Mouse (Mus musculus) thymus, postnatal 4 days (tissue): ENCODE measurements around the gene Hebp2.
"Not testable (repeated sequence)": the region's sequence is repeated elsewhere in the genome, so short reads cannot be mapped to it uniquely, and the experiment has no call there.

Experiments
- DNase-seq: peaks from one replicate; pipeline ENCODE4 v3.0.0; 2021

Gene Hebp2

DNA sequence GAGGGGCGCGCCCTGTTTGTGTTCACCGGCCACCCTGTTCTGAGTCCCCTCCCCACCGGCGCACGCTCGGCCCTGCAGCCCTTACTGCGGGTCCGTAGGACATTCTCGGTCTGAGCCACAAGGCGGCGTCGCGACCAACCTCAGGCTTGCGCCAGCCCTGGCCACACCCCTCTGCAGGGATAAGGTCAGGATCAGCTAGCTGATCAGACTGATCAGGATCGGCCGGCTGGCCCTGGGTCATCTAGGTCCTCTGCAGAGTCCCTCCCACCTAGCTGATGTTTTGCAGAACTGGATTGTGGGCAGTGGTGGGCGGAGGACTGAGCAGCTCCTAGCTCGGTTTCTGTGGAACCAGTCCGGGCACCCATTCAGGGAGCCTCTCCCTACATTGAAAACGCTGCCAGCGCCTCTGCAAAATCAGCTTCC, at the start of gene Hebp2:
Hebp2 (minus strand) TSS at position 264 of the 423 bp plus-strand sequence.
- peak; percentile 77 for DNase-seq

DNA sequence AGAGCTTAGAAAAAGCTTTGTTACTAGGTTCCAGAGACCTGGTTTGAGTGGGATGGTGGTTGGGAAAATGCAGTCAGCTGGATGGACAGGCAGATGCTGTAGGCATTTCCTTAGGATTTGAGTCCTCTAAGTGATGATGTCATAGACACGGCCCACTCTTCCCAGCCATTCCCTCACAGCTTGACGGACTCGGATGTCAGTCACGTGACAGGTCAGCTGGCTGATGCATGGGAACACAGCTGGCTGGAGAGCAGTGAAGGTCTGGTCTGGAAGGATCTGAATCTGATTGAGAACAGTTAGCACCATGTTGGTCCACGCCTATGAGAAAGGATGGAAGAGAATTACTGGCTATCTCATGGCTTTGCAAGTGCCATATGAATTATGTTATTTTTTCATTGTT, 43.6 kb upstream of the Hebp2 start:
- DNase-seq = no peak

GRCm38 (mm10) chr10:18584188-18584587, 38.3 kb upstream of the Hebp2 start:
- DNase-seq = no peak

- DNase-seq = peak; percentile 63
These were observed 26.7 kb upstream of the Hebp2 start for GRCm38 (mm10) chr10:18572581-18572980.

GRCm38 (mm10) chr10:18562940-18563339, 17.1 kb upstream of the Hebp2 start:
- peak; percentile 83 for DNase-seq

GRCm38 (mm10) chr10:18561445-18561844, 15.6 kb upstream of the Hebp2 start:
- no peak for DNase-seq

DNA sequence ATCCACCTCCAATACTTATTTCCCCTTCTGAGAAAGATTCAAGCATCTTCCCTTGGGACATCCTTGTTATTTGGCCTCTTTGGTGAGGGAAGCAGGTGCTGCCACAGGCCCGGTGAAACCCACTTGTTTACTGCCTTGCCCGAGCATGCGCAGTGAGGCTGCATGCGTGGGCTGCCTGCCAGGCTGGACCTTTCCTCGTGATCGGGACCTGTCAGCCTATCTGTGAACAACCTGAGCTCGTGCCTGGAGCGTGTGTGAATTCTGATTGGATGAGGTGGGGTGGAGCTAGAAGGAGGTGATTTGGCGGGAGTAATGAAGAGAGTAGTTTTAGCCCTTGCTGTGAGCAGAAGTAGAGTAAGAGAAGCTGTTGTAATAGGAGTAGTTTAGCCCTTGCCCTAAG, 13.2 kb upstream of the Hebp2 start:
- not testable (repeated sequence) for DNase-seq

GRCm38 (mm10) chr10:18549321-18550216, 3.7 kb upstream of the Hebp2 start:
- DNase-seq = no peak

- no peak for DNase-seq
These were observed 1.5 kb upstream of the Hebp2 start for GRCm38 (mm10) chr10:18547381-18547780.

DNA sequence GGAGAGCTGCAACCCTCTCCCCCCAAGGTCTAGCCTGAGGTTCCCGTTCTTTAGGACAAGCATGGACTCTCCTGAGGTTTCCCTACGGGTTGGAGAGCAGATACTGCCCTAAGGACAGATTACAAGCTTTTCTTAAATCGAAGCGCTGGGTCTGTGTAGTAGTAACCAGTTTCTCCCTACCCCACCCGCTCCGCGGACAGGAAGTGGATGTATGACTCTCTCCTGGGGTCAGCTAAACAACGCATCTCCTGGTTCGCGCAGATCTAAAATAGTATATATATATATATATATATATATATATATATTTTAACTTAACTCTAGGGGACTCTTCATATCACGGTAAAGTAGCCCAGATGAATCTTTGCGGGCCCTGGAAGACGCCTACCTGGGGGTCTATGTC, 567 bp downstream of the Hebp2 start:
- DNase-seq = no peak

- no peak for DNase-seq
These were observed 9.0 kb downstream of the Hebp2 start for GRCm38 (mm10) chr10:18536889-18537288.

DNA sequence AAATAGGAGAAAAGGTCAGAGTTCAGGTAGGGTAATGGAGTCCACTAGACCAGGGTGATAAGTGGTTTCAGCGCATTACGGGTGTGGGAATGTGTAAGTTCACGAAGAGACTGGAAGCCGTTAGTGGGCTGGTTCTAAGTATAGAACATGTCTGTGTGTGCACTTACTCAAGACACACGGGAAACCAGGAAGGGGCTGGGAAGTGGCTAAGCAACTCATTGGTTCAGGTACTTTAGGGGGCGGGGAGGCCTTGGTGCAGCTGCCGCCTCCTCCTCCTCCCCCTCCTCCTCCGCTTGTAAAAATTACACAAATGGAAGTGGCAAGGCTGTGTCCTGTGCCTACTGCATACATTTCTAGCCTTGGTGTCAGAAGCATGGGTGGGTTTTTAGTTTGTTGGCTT, 13.6 kb downstream of the Hebp2 start:
- DNase-seq = peak; percentile 42

DNA sequence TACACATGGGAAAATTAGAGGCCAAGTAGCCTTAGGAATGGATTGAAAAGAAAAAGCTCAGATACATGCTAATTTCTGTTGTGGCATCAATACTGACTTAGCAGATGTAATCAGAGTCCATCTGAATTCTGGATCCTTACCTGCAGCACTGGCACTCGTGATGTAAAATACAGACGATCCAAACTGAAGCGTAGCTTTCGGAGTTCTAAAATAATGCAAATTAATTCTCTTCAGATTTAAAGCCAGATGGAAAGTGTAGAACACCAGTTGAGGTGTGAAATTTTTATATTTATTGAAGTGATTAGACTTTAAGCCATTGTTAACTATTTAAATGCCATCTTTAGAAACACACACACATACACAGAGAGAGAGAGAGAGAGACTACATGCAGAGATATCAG, 15.7 kb downstream of the Hebp2 start:
- DNase-seq = no peak

DNA sequence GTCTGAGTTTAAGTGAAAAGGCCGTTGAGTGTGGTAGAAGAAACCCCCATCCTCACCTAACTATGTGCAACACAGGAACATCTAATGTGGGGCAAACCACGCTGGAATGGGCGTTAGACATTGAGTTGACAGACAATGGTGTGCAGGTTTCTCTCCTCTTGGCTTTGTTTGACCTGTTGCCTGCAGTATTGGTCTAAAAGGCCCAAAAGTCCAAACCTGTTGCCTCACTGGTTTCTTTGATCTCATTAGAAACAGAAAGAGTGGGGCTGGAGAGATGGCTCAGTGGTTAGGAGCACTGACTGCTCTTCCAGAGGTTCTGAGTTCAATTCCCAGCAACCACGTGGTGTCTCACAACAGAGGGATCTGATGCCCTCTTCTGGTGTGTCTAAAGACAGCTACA, 16.7 kb downstream of the Hebp2 start:
- no peak for DNase-seq

DNA sequence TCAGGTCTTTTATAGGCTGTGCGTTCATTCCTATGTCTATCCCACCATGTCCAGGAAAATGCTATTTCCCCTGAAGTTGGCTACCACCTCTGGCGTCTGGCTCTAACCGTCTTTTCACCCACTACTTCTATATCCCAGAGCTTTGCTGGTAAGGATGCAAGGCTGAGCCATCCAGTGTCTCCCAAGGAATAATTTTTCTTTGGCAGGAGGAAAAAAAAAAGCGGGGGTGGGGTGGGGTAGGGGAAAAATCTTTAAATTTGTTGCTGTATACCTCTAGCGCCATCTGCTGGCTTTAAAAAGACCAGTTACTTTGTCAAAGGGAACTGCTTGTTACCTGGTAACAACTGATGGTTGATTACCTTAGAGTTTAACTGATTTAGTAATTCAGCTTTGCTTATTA, 17.4 kb downstream of the Hebp2 start:
- DNase-seq = peak; percentile 38

GRCm38 (mm10) chr10:18527766-18528165, 18.1 kb downstream of the Hebp2 start:
- DNase-seq = peak; percentile 65

GRCm38 (mm10) chr10:18526851-18527675, 18.8 kb downstream of the Hebp2 start:
- DNase-seq = peak; percentile 64

DNA sequence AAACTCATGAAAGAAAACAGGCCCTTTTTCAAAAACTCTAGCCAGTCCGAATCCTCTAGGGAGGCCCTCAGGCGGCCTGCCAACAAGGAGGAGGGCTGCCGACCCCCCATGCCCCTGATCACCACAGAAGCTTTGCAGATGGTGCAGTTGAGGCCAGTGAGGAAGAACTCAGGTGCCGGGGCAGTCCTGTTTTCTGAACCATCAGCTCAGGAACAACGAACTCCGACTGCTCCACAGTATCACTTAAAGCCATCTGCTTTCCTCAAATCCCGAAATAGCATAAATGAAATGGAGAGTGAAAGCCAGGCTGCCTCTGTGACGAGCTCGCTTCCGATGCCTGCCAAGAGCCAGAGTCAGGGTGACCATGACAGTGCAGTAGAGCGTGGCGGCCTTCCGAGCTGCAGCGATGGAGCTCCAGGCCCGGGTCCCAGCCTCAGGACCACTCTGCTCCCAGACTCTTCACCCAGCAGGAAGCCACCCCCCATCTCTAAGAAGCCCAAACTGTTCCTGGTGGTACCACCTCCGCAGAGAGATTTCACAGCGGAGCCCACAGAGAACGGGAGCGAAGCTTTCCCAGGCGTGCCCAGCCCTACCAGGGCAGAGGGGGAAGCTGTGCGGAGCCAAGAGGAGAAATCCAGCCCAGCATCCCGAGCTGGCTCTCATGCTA, 19.6 kb downstream of the Hebp2 start:
- DNase-seq = no peak

GRCm38 (mm10) chr10:18525726-18526125, 20.1 kb downstream of the Hebp2 start:
- DNase-seq = peak; percentile 23

GRCm38 (mm10) chr10:18525311-18525710, 20.6 kb downstream of the Hebp2 start:
- DNase-seq = no peak

- no peak for DNase-seq
These were observed 23.3 kb downstream of the Hebp2 start for GRCm38 (mm10) chr10:18522556-18522955.

DNA sequence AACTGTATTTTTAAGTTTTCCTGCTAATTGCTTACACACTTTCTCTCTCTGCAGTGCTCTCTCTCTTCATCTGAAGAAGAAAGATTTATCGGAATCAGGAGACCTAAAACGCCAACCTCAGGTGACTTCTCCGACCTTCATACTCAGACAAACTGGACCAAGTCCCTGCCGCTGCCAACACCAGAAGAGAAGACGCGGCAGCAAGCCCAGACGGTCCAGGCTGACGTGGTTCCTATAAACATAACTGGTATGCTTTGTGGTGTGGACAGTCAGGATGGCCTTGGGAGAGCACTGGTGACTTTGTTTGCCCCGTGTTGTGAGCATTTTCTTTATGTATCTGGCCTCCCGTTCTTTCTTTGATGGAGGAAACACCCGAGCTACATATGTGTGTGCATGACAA, 34.4 kb downstream of the Hebp2 start:
- DNase-seq = no peak

DNA sequence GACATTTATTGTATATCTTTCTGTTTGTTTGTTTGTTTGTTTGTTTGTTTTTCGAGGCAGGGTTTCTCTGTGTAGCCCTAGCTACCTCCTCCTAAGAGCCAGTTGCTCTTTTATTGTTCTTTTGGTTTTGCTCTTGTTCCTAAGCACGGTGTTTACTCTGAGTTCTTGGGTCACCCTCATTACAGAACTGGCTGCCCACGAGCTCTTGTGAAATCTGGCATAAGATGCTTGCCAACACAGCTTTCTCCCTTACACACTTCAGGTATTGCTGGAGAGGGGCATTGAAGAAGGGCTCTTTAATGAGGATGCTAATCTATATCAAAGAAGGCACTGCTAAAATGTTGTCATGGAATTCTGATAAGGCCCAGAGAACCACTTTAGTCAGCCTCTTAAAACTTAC, 35.2 kb downstream of the Hebp2 start:
- DNase-seq = no peak
